Mouse (Mus musculus): Measurements from ENCODE around the gene Gngt1. TPM values are rescaled to one million over a fixed set of nuclear protein-coding genes. Genes with fewer than 3 reads are reported as not detected.

Gene Gngt1
- polyA plus RNA-seq, 1 experiment from 2014 or later, result not detected

GRCm38 (mm10) chr6:4000716-4001115 is 7.1 kb downstream of the Gngt1 start:
- Histone ChIP-seq H3K36me3 (ENCODE audit: control insufficient read depth, insufficient read depth, low read length) (no peaks in the 10 kb centered on the region), H3K4me2 (replicated peaks; ENCODE audit: low read depth, low read length) (no peak overlapping the region), H3K4me1 (replicated peaks; ENCODE audit: control insufficient read depth, insufficient read depth, low read length) (no peaks in the 10 kb centered on the region), H3K27ac (ENCODE audit: low read depth, low read length) (no peak overlapping the region), H3K27me3 (ENCODE audit: control insufficient read depth, insufficient read depth, low read length) (no peaks in the 10 kb centered on the region), H3K4me3 (ENCODE audit: low read depth, low read length) (no peak overlapping the region), H3K9me3 (ENCODE audit: control insufficient read depth, low read length) (no peaks in the 10 kb centered on the region), H3K9ac (ENCODE audit: low read depth, low read length) (no peak overlapping the region)
- DNase-seq (ENCODE audit: low spot score) (no peak), ATAC-seq (ENCODE audit: low FRiP score) (no peak)
- WGBS, result 77% methylated on average over 3 of the region's 3 CpGs

GRCm38 (mm10) chr6:4003445-4003844 is 9.9 kb downstream of the Gngt1 start:
- Histone ChIP-seq H3K4me1 (replicated peaks; ENCODE audit: control insufficient read depth, insufficient read depth, low read length) (no peaks in the 10 kb centered on the region), H3K36me3 (ENCODE audit: control insufficient read depth, insufficient read depth, low read length) (no peaks in the 10 kb centered on the region), H3K9ac (ENCODE audit: low read depth, low read length) (no peak overlapping the region), H3K27me3 (ENCODE audit: control insufficient read depth, insufficient read depth, low read length) (no peaks in the 10 kb centered on the region), H3K27ac (ENCODE audit: low read depth, low read length) (no peak overlapping the region), H3K4me2 (replicated peaks; ENCODE audit: low read depth, low read length) (no peak overlapping the region), H3K4me3 (ENCODE audit: low read depth, low read length) (no peak overlapping the region), H3K9me3 (ENCODE audit: control insufficient read depth, low read length) (no peaks in the 10 kb centered on the region)
- ATAC-seq (ENCODE audit: low FRiP score) (no peak), DNase-seq (ENCODE audit: low spot score) (peak; percentile 24)
- WGBS, result 52% methylated on average over 4 of the region's 4 CpGs

DNA sequence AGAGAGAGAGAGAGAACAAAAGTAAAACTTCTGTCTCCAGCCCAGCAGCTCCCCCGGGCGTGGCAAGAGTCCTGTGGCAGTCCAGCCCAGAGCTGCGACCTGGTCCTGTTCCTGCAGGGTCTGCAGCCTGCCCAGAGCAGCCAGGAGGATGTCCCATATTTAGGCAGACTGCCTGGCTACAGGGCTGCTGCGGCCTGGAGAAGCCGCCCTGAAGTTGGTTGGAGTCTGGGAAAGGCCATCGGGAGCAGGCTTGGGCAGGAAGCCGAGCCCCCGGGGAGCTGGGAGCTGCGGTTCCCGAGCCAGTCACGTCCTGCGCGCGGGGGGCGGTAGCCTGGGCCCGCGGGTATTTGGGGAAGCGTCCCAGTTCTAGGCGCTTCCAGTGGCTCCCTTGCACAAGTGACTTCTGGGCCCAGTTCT is 10.3 kb downstream of the Gngt1 start, which contains the start of gene Gng11:
Gene Gng11, plus strand, starts transcription at position 15 of the 417 bp plus-strand sequence.
- DNase-seq (ENCODE audit: low spot score) (peak; percentile 59), ATAC-seq (ENCODE audit: low FRiP score) (peak; percentile 77)
- Histone ChIP-seq H3K36me3 (ENCODE audit: control insufficient read depth, insufficient read depth, low read length) (no peaks in the 10 kb centered on the region), H3K9ac (ENCODE audit: low read depth, low read length) (peak within 1 kb of the TSS; percentile 64; the same call in 1 of the 2 replicates), H3K9me3 (ENCODE audit: control insufficient read depth, low read length) (no peaks in the 10 kb centered on the region), H3K4me1 (replicated peaks; ENCODE audit: control insufficient read depth, insufficient read depth, low read length) (no peaks in the 10 kb centered on the region), H3K4me2 (replicated peaks; ENCODE audit: low read depth, low read length) (peak within 1 kb of the TSS; percentile 61), H3K27ac (ENCODE audit: low read depth, low read length) (no peak within 1 kb of the TSS), H3K27me3 (ENCODE audit: control insufficient read depth, insufficient read depth, low read length) (no peaks in the 10 kb centered on the region), H3K4me3 (ENCODE audit: low read depth, low read length) (peak within 1 kb of the TSS; percentile 33)
- 1% methylated on average over 19 of the region's 19 CpGs for WGBS

DNA sequence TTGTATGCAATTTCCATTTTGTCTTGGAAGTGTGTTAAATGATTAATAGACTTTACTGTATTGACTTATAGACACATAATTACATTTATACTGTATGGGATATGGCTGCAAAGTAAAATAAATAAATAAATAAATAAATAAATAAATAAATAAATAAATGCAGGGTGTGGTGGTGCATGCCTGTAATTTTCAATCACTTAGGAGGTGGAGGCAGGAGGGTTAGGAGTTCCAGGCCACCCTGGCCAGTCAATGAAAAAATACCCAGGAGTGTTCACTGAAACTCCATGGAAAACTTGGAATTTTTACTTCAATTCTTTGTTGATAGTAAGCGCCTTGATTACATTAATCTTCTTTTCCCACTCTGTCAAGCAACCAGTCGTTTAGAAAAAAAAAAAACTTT is 11.2 kb downstream of the Gngt1 start:
- DNase-seq (ENCODE audit: low spot score) (no peak), ATAC-seq (ENCODE audit: low FRiP score) (no peak)
- Histone ChIP-seq H3K4me3 (ENCODE audit: low read depth, low read length) (no peak overlapping the region), H3K9ac (ENCODE audit: low read depth, low read length) (no peak overlapping the region), H3K9me3 (ENCODE audit: control insufficient read depth, low read length) (no peaks in the 10 kb centered on the region), H3K27me3 (ENCODE audit: control insufficient read depth, insufficient read depth, low read length) (no peaks in the 10 kb centered on the region), H3K27ac (ENCODE audit: low read depth, low read length) (no peak overlapping the region), H3K4me1 (replicated peaks; ENCODE audit: control insufficient read depth, insufficient read depth, low read length) (no peaks in the 10 kb centered on the region), H3K36me3 (ENCODE audit: control insufficient read depth, insufficient read depth, low read length) (no peaks in the 10 kb centered on the region), H3K4me2 (replicated peaks; ENCODE audit: low read depth, low read length) (no peak overlapping the region)
- WGBS, result 82% methylated on average over 2 of the region's 2 CpGs

DNA sequence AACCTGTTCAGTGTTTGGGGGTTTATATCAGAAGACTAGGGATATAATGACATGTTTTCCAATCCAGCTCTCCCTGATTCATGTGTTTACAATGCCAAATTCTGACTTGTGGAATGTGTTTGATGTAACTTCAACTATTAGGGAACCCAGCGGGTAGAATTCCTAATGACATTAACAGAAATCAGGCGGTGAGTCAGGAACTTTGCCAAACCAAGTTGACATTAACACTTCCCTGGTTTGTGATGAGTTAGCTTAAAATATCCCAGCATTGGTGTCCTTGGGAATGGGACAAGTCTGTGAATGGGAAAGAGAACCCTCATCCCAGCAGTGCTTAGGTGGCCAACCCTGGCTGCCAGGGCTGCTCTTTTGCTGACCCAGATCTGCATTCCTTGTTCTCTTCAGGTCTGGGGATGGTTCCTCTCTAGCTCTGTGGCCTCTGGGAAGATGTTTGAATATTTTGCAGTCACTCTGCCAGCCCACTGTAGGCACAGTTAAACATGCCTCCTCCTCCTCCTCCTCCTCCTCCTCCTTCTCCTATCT is 15.0 kb downstream of the Gngt1 start:
- DNase-seq (ENCODE audit: low spot score) (no peak), ATAC-seq (ENCODE audit: low FRiP score) (no peak)
- no peaks in the 10 kb centered on the region for H3K9me3 ChIP-seq (ENCODE audit: control insufficient read depth, low read length)
- no peak overlapping the region for H3K9ac ChIP-seq (ENCODE audit: low read depth, low read length)
- no peaks in the 10 kb centered on the region for H3K36me3 ChIP-seq (ENCODE audit: control insufficient read depth, insufficient read depth, low read length)
- H3K27me3 ChIP-seq (ENCODE audit: control insufficient read depth, insufficient read depth, low read length), result no peaks in the 10 kb centered on the region
- H3K4me1 ChIP-seq (replicated peaks; ENCODE audit: control insufficient read depth, insufficient read depth, low read length), result no peaks in the 10 kb centered on the region
- 77% methylated on average over 2 of the region's 2 CpGs for WGBS
- no peak overlapping the region for H3K4me2 ChIP-seq (replicated peaks; ENCODE audit: low read depth, low read length)
- H3K4me3 ChIP-seq (ENCODE audit: low read depth, low read length), result no peak overlapping the region
- H3K27ac ChIP-seq (ENCODE audit: low read depth, low read length), result no peak overlapping the region

DNA sequence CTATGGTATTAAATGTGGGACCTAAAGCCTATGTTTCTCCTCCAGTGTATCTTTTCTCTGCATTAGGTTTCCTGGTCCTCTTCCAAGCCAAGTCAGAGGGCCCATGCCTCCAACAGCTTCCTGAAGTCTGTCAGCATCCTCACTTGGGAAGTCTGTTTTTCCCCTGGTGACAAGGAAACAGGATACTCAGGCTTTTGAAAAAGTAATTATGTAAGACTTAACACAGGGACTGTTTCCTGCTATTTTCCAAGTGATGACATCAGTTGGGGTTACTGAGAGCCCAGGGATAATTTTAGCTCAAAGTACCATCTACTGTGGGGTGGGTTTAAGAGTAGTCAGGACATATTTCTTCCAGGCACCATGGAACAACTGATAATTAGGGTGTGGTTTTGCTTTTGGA is 16.0 kb downstream of the Gngt1 start:
- no peak overlapping the region for H3K27ac ChIP-seq (ENCODE audit: low read depth, low read length)
- DNase-seq (ENCODE audit: low spot score) (no peak), ATAC-seq (ENCODE audit: low FRiP score) (no peak)
- H3K9me3 ChIP-seq (ENCODE audit: control insufficient read depth, low read length), result no peaks in the 10 kb centered on the region
- no peak overlapping the region for H3K9ac ChIP-seq (ENCODE audit: low read depth, low read length)
- no peaks in the 10 kb centered on the region for H3K27me3 ChIP-seq (ENCODE audit: control insufficient read depth, insufficient read depth, low read length)
- no peaks in the 10 kb centered on the region for H3K36me3 ChIP-seq (ENCODE audit: control insufficient read depth, insufficient read depth, low read length)
- H3K4me3 ChIP-seq (ENCODE audit: low read depth, low read length), result no peak overlapping the region
- H3K4me1 ChIP-seq (replicated peaks; ENCODE audit: control insufficient read depth, insufficient read depth, low read length), result no peaks in the 10 kb centered on the region
- H3K4me2 ChIP-seq (replicated peaks; ENCODE audit: low read depth, low read length), result no peak overlapping the region

- peak; percentile 57; the same call in 1 of the 2 replicates for ATAC-seq (ENCODE audit: low FRiP score)
- H3K27ac ChIP-seq (ENCODE audit: low read depth, low read length), result no peak overlapping the region
- H3K36me3 ChIP-seq (ENCODE audit: control insufficient read depth, insufficient read depth, low read length), result no peaks in the 10 kb centered on the region
- H3K9ac ChIP-seq (ENCODE audit: low read depth, low read length), result no peak overlapping the region
- no peak overlapping the region for H3K4me3 ChIP-seq (ENCODE audit: low read depth, low read length)
- no peak for DNase-seq (ENCODE audit: low spot score)
- 27% methylated on average over 1 of the region's 1 CpGs for WGBS
- no peaks in the 10 kb centered on the region for H3K9me3 ChIP-seq (ENCODE audit: control insufficient read depth, low read length)
- no peak overlapping the region for H3K4me2 ChIP-seq (replicated peaks; ENCODE audit: low read depth, low read length)
- no peaks in the 10 kb centered on the region for H3K27me3 ChIP-seq (ENCODE audit: control insufficient read depth, insufficient read depth, low read length)
- H3K4me1 ChIP-seq (replicated peaks; ENCODE audit: control insufficient read depth, insufficient read depth, low read length), result no peaks in the 10 kb centered on the region
Measured at GRCm38 (mm10) chr6:4022645-4023044, 29.1 kb downstream of the Gngt1 start.

GRCm38 (mm10) chr6:4026367-4026766 is 32.8 kb downstream of the Gngt1 start:
- no peak overlapping the region for H3K4me2 ChIP-seq (replicated peaks; ENCODE audit: low read depth, low read length)
- H3K36me3 ChIP-seq (ENCODE audit: control insufficient read depth, insufficient read depth, low read length), result no peaks in the 10 kb centered on the region
- H3K27me3 ChIP-seq (ENCODE audit: control insufficient read depth, insufficient read depth, low read length), result no peaks in the 10 kb centered on the region
- H3K4me3 ChIP-seq (ENCODE audit: low read depth, low read length), result no peak overlapping the region
- DNase-seq (ENCODE audit: low spot score) (no peak), ATAC-seq (ENCODE audit: low FRiP score) (no peak)
- no peak overlapping the region for H3K27ac ChIP-seq (ENCODE audit: low read depth, low read length)
- H3K4me1 ChIP-seq (replicated peaks; ENCODE audit: control insufficient read depth, insufficient read depth, low read length), result no peaks in the 10 kb centered on the region
- H3K9ac ChIP-seq (ENCODE audit: low read depth, low read length), result no peak overlapping the region
- WGBS, result 80% methylated on average over 2 of the region's 2 CpGs
- H3K9me3 ChIP-seq (ENCODE audit: control insufficient read depth, low read length), result no peaks in the 10 kb centered on the region

GRCm38 (mm10) chr6:4030956-4031355 is 37.4 kb downstream of the Gngt1 start:
- H3K36me3 ChIP-seq (ENCODE audit: control insufficient read depth, insufficient read depth, low read length), result no peaks in the 10 kb centered on the region
- H3K4me2 ChIP-seq (replicated peaks; ENCODE audit: low read depth, low read length), result no peak overlapping the region
- no peak overlapping the region for H3K4me3 ChIP-seq (ENCODE audit: low read depth, low read length)
- H3K27me3 ChIP-seq (ENCODE audit: control insufficient read depth, insufficient read depth, low read length), result no peaks in the 10 kb centered on the region
- H3K27ac ChIP-seq (ENCODE audit: low read depth, low read length), result no peak overlapping the region
- no peak for ATAC-seq (ENCODE audit: low FRiP score)
- H3K9ac ChIP-seq (ENCODE audit: low read depth, low read length), result no peak overlapping the region
- DNase-seq (ENCODE audit: low spot score), result no peak
- H3K4me1 ChIP-seq (replicated peaks; ENCODE audit: control insufficient read depth, insufficient read depth, low read length), result no peaks in the 10 kb centered on the region
- H3K9me3 ChIP-seq (ENCODE audit: control insufficient read depth, low read length), result no peaks in the 10 kb centered on the region
- 81% methylated on average over 3 of the region's 3 CpGs for WGBS
